Mouse (Mus musculus) forebrain, embryonic 11.5 days (tissue): ENCODE measurements around the gene Ten1. TPM values are rescaled to one million over a fixed set of nuclear protein-coding genes. Genes with fewer than 3 reads are reported as not detected.

Experiments used
- ATAC-seq: fragments of 200-750 bp; cut with Nextera tagmentation; replicated peaks from 2 replicates; pipeline ENCODE4 v1.8.0; 2017; ENCODE audit warnings: moderate TSS enrichment; ENCODE audit not compliant: low FRiP score
- DNase-seq: peaks from one replicate; pipeline ENCODE4 v3.0.0-alpha.2; 2017; ENCODE audit warnings: low spot score
- H3K27ac ChIP-seq: fragments of 300-500 bp; sonication (generic); 2 replicates; pipeline ENCODE4 v1.5.1; 2014; ENCODE audit warnings: low read depth, low read length
- H3K27me3 ChIP-seq: fragments of 300-500 bp; sonication (generic); 2 replicates; pipeline ENCODE4 v1.6.1; 2014; ENCODE audit warnings: mild to moderate bottlenecking, low read length, mixed read lengths; ENCODE audit not compliant: control insufficient read depth, insufficient read depth
- H3K36me3 ChIP-seq: fragments of 300-500 bp; sonication (generic); 2 replicates; pipeline ENCODE4 v1.6.1; 2014; ENCODE audit warnings: mild to moderate bottlenecking, low read length, moderate library complexity, mixed read lengths; ENCODE audit not compliant: control insufficient read depth, insufficient read depth
- H3K4me1 ChIP-seq: fragments of 300-500 bp; sonication (generic); replicated peaks from 2 replicates; pipeline ENCODE4 v1.6.1; 2014; ENCODE audit warnings: low read length, mixed read lengths; ENCODE audit not compliant: control insufficient read depth, insufficient read depth
- H3K4me2 ChIP-seq: fragments of 300-500 bp; sonication (generic); 2 replicates; pipeline ENCODE4 v1.6.1; 2014; ENCODE audit warnings: low read depth, mild to moderate bottlenecking, low read length, moderate library complexity, mixed read lengths; ENCODE audit not compliant: severe bottlenecking
- H3K4me3 ChIP-seq: fragments of 300-500 bp; sonication (generic); 2 replicates; pipeline ENCODE4 v1.5.1; 2014; ENCODE audit warnings: low read depth, low read length
- H3K9ac ChIP-seq: fragments of 300-500 bp; sonication (generic); 2 replicates; pipeline ENCODE4 v1.6.1; 2014; ENCODE audit warnings: low read length
- H3K9me3 ChIP-seq: fragments of 300-500 bp; sonication (generic); 2 replicates; pipeline ENCODE4 v1.6.1; 2016; ENCODE audit warnings: low read length, mixed read lengths; ENCODE audit not compliant: control insufficient read depth
- WGBS: fragments of 180-500 bp; shearing (Covaris S2); extraction: QIAGEN DNeasy Blood & Tissue Kit; methylation state at CpG from one replicate; pipeline ENCODE4 v1.1.7; 2014; 5-methylcytosine and 5-hydroxymethylcytosine counted together
- polyA plus RNA-seq: library from polyadenylated mRNA; unstranded; fragments of >200 nt; fragmentation: Nextera tagmentation; extraction: Ambion mirVana; gene quantifications from 2 replicates; pipeline ENCODE4 v1.2.1, GENCODE M21; 2014

Ten1 gene
- 48.5 and 55.4 TPM in 2 replicates for polyA plus RNA-seq

GRCm38 (mm10) chr11:116198639-116199531 is at the start of gene Ten1, which contains the start of gene Acox1:
TSS of gene Ten1 (plus strand) at chr11:116198855.
TSS of gene Acox1 (minus strand) at chr11:116199045.
- peak; percentile 98 for ATAC-seq
- peak within 1 kb of the TSS; percentile 70 for H3K4me2 ChIP-seq
- WGBS: under 1% methylated on average over 61 of the region's 62 CpGs

GRCm38 (mm10) chr11:116149341-116149740 is 49.3 kb upstream of the Ten1 start:
- WGBS: 85% methylated on average over 6 of the region's 6 CpGs
- Histone ChIP-seq H3K27ac (no peak overlapping the region), H3K36me3 (peaks cover 15% of the 10 kb centered on the region; the same call in 1 of the 2 replicates), H3K9me3 (no peaks in the 10 kb centered on the region), H3K4me1 (no peaks in the 10 kb centered on the region), H3K4me3 (no peak overlapping the region), H3K9ac (no peak overlapping the region), H3K27me3 (no peaks in the 10 kb centered on the region), H3K4me2 (no peak overlapping the region)
- ATAC-seq: no peak
- no peak for DNase-seq

More at GRCm38 (mm10) chr11:116198639-116199531, at the start of gene Ten1, which contains the start of gene Acox1:
- H3K4me3 ChIP-seq: peak within 1 kb of the TSS; percentile 82
- 0 out of 2 replicates have a peak, but pooled peaks cover 2% of the 10 kb centered on the region for H3K4me1 ChIP-seq
- no peaks in the 10 kb centered on the region for H3K27me3 ChIP-seq
- peak within 1 kb of the TSS; percentile 87 for H3K9ac ChIP-seq
- H3K9me3 ChIP-seq: no peaks in the 10 kb centered on the region
- no peaks in the 10 kb centered on the region for H3K36me3 ChIP-seq
- DNase-seq: peak; percentile 98
- H3K27ac ChIP-seq: peak within 1 kb of the TSS; percentile 93

GRCm38 (mm10) chr11:116150960-116151359 is 47.7 kb upstream of the Ten1 start:
- Histone ChIP-seq H3K27me3 (no peaks in the 10 kb centered on the region), H3K4me2 (no peak overlapping the region), H3K9ac (no peak overlapping the region), H3K4me1 (no peaks in the 10 kb centered on the region), H3K36me3 (peaks cover 11% of the 10 kb centered on the region; the same call in 1 of the 2 replicates), H3K27ac (no peak overlapping the region), H3K9me3 (no peaks in the 10 kb centered on the region), H3K4me3 (no peak overlapping the region)
- ATAC-seq (no peak), DNase-seq (no peak)
- 100% methylated on average over 2 of the region's 2 CpGs for WGBS

GRCm38 (mm10) chr11:116161312-116161711 is 37.3 kb upstream of the Ten1 start:
- Histone ChIP-seq H3K4me3 (no peak overlapping the region), H3K4me1 (peaks cover 3% of the 10 kb centered on the region; the same call in 1 of the 2 replicates), H3K36me3 (peaks cover 3% of the 10 kb centered on the region), H3K9ac (no peak overlapping the region), H3K27ac (no peak overlapping the region), H3K27me3 (no peaks in the 10 kb centered on the region), H3K4me2 (no peak overlapping the region), H3K9me3 (no peaks in the 10 kb centered on the region)
- 72% methylated on average over 12 of the region's 12 CpGs for WGBS
- ATAC-seq (no peak), DNase-seq (no peak)

- Histone ChIP-seq H3K27ac (no peak overlapping the region), H3K4me3 (no peak overlapping the region), H3K27me3 (no peaks in the 10 kb centered on the region), H3K9me3 (no peaks in the 10 kb centered on the region), H3K4me2 (no peak overlapping the region), H3K4me1 (peaks cover 10% of the 10 kb centered on the region; the same call in 1 of the 2 replicates), H3K9ac (no peak overlapping the region), H3K36me3 (peaks cover 3% of the 10 kb centered on the region)
- DNase-seq (no peak), ATAC-seq (no peak)
- WGBS: 77% methylated on average over 10 of the region's 10 CpGs
These were observed 36.5 kb upstream of the Ten1 start for GRCm38 (mm10) chr11:116162146-116162545.

- WGBS: 29% methylated on average over 9 of the region's 9 CpGs
- DNase-seq (no peak), ATAC-seq (no peak; the same call in 1 of the 2 replicates)
- Histone ChIP-seq H3K27ac (no peak overlapping the region), H3K27me3 (no peaks in the 10 kb centered on the region), H3K4me1 (peaks cover 10% of the 10 kb centered on the region; the same call in 1 of the 2 replicates), H3K9ac (no peak overlapping the region), H3K4me2 (no peak overlapping the region), H3K9me3 (no peaks in the 10 kb centered on the region), H3K4me3 (no peak overlapping the region), H3K36me3 (peaks cover 3% of the 10 kb centered on the region; the same call in 1 of the 2 replicates)
These were observed 35.7 kb upstream of the Ten1 start for GRCm38 (mm10) chr11:116163002-116163401.

GRCm38 (mm10) chr11:116167232-116167631 is 31.4 kb upstream of the Ten1 start:
- Histone ChIP-seq H3K27me3 (no peaks in the 10 kb centered on the region), H3K27ac (peak overlapping the region; percentile 82; the same call in 1 of the 2 replicates), H3K4me3 (peak overlapping the region; percentile 67), H3K4me2 (peak overlapping the region; percentile 80), H3K9me3 (no peaks in the 10 kb centered on the region), H3K36me3 (no peaks in the 10 kb centered on the region; the same call in 1 of the 2 replicates), H3K4me1 (peaks cover 10% of the 10 kb centered on the region; the same call in 1 of the 2 replicates), H3K9ac (peak overlapping the region; percentile 84)
- no peak for DNase-seq
- no peak for ATAC-seq
- WGBS: 19% methylated on average over 6 of the region's 6 CpGs

- WGBS: 1% methylated on average over 40 of the region's 40 CpGs
- peak within 1 kb of the TSS; percentile 80 for H3K4me2 ChIP-seq
- DNase-seq (peak; percentile 97), ATAC-seq (peak; percentile 97)
- peak within 1 kb of the TSS; percentile 67 for H3K4me3 ChIP-seq
- H3K36me3 ChIP-seq: no peaks in the 10 kb centered on the region; the same call in 1 of the 2 replicates
- no peaks in the 10 kb centered on the region for H3K27me3 ChIP-seq
- H3K27ac ChIP-seq: peak within 1 kb of the TSS; percentile 82
- H3K4me1 ChIP-seq: peaks cover 10% of the 10 kb centered on the region; the same call in 1 of the 2 replicates
- no peaks in the 10 kb centered on the region for H3K9me3 ChIP-seq
- peak within 1 kb of the TSS; percentile 84 for H3K9ac ChIP-seq
These were observed 30.7 kb upstream of the Ten1 start, which contains the start of gene Fbf1 for GRCm38 (mm10) chr11:116167884-116168439. TSS of gene Fbf1 (minus strand) at chr11:116168166.
